In the genomic region with DNA sequence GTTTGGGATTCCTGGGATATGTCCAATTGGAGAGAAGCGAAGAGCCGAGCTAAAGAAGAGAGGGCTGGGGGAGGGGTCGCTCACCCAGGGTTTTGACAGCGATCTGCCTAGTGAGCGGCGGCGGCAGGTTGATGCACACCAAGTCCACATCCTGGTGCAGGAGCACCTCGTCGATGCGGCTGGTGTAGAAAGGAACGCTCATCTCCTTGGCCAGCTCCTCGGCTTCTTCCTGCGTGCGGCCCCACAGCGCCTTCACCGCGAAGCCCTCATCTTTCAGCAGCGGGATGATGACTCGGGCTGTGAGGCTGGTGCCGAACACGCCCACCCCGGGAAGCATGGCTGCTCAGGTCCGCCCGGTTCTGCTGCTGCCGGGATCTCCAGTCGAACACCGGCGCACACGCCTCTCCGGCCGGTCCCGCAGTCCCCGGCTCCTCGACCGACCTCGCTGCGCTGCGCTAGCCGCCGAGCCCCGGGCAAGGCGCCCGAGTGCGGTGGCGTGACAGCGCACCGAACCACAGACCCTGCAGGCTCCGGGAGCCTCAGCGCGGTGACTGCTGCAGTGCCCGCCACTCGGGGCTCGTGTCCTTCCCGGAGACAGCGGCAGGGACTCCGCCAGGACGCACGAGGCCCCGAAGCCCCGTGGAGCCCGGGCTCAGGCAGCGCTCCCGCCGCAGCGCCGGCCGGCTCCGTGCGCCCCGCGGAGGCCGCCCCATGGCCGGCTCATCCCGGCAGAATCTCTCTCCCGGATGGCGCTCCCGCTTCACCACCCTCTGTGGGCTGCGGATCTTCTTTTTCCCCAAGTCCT, we compare ENCODE assay signal across 7 mouse cellular contexts. TPM values are rescaled to one million over a fixed set of nuclear protein-coding genes. Genes with fewer than 3 reads are reported as not detected.
DNase-seq lines count a peak whose midpoint lies in the region; ATAC-seq and TF ChIP-seq lines count a peak whose summit lies in the region.

No protein-coding gene starts in this region.

- no peak for TF ChIP-seq CTCF in C2C12 (IDR thresholded peaks at IDR 0.05; ENCODE audit: control insufficient read depth, insufficient read depth, insufficient read length)
- TF ChIP-seq CTCF in G1E (IDR thresholded peaks at IDR 0.05; ENCODE audit: low read depth, low read length) = no peak

- H3K27me3 ChIP-seq in C2C12 (ENCODE audit: control insufficient read depth, insufficient read depth, insufficient read length) (no peaks in the 10 kb centered on the region), G1E (ENCODE audit: insufficient read depth, low read length) (peaks cover 52% of the 10 kb centered on the region)
- H3K27me3 ChIP-seq in kidney, embryonic 15.5 days = peaks cover 63% of the 10 kb centered on the region
- peaks cover 15% of the 10 kb centered on the region for H3K27me3 ChIP-seq in lung, embryonic 15.5 days

- H3K79me3 ChIP-seq in C2C12 (ENCODE audit: low read depth) = peaks cover 39% of the 10 kb centered on the region

- H3K9ac ChIP-seq in kidney, embryonic 15.5 days = peak overlapping the region; percentile 66
- H3K9ac ChIP-seq in lung, embryonic 15.5 days = peak overlapping the region; percentile 76

- peak overlapping the region; percentile 100 for H3K4me2 ChIP-seq in kidney, embryonic 15.5 days
- peak overlapping the region; percentile 100 for H3K4me2 ChIP-seq in lung, embryonic 15.5 days

- peak overlapping the region; percentile 63 for H3K4me3 ChIP-seq in C2C12 (ENCODE audit: insufficient read depth, poor library complexity, severe bottlenecking)
- H3K4me3 ChIP-seq in G1E (ENCODE audit: low read depth, low read length) = peak overlapping the region; percentile 16; the same call in 1 of the 2 replicates
- H3K4me3 ChIP-seq in kidney, embryonic 15.5 days (replicated peaks) = peak overlapping the region; percentile 68
- H3K4me3 ChIP-seq in lung, embryonic 15.5 days = peak overlapping the region; percentile 74

- ATAC-seq in G1E (ENCODE audit: extremely low read depth, insufficient number of reproducible peaks, low FRiP score, poor library complexity, severe bottlenecking) = no peak
- ATAC-seq in kidney, embryonic 15.5 days (replicated peaks; ENCODE audit: low FRiP score) = peak; percentile 27
- ATAC-seq in lung, embryonic 15.5 days (ENCODE audit: borderline replicate concordance, extremely low read depth, low FRiP score, low TSS enrichment) = peak; percentile 46

- H3K4me1 ChIP-seq in G1E (ENCODE audit: insufficient read depth, low read depth, low read length) = peaks cover 11% of the 10 kb centered on the region; the same call in 1 of the 2 replicates
- H3K4me1 ChIP-seq in kidney, embryonic 15.5 days = peaks cover 35% of the 10 kb centered on the region
- peaks cover 38% of the 10 kb centered on the region for H3K4me1 ChIP-seq in lung, embryonic 15.5 days

- peaks cover 9% of the 10 kb centered on the region for H3K36me3 ChIP-seq in C2C12 (ENCODE audit: control insufficient read depth, insufficient read depth)
- H3K36me3 ChIP-seq in G1E (replicated peaks) = no peaks in the 10 kb centered on the region
- no peaks in the 10 kb centered on the region for H3K36me3 ChIP-seq in kidney, embryonic 15.5 days
- H3K36me3 ChIP-seq in lung, embryonic 15.5 days = no peaks in the 10 kb centered on the region

- peak overlapping the region; percentile 85 for H3ac ChIP-seq in C2C12 (ENCODE audit: control insufficient read depth, insufficient read length, low read depth)

- peaks cover 55% of the 10 kb centered on the region for H3K79me2 ChIP-seq in C2C12 (ENCODE audit: control insufficient read depth, insufficient read depth)

- no peak for DNase-seq in G1E (ENCODE audit: low spot score)
- DNase-seq in cerebellum, postnatal 10 days = peak; percentile 64 to 71
- DNase-seq in heart, adult 8-10 months (ENCODE audit: low spot score) = peak; percentile 41
- peak; percentile 63 for DNase-seq in right cerebral cortex, postnatal 25 days

- H3K9me3 ChIP-seq in G1E (replicated peaks) = peaks cover 26% of the 10 kb centered on the region
- H3K9me3 ChIP-seq in kidney, embryonic 15.5 days (replicated peaks) = no peaks in the 10 kb centered on the region
- H3K9me3 ChIP-seq in lung, embryonic 15.5 days = no peaks in the 10 kb centered on the region

- WGBS in kidney, embryonic 15.5 days = 0% methylated on average over 78 of the region's 78 CpGs
- under 1% methylated on average over 78 of the region's 78 CpGs for WGBS in lung, embryonic 15.5 days

- peak overlapping the region; percentile 87 for H3K27ac ChIP-seq in kidney, embryonic 15.5 days
- peak overlapping the region; percentile 85 for H3K27ac ChIP-seq in lung, embryonic 15.5 days

TF ChIP-seq in C2C12, 6 proteins besides CTCF, POLR2A, EP300 and RAD21:
- no peak for TF ChIP-seq USF1 (IDR thresholded peaks at IDR 0.05; ENCODE audit: low read depth)
- TF ChIP-seq CEBPB (IDR thresholded peaks at IDR 0.05; ENCODE audit: low read depth) = no peak
- no peak for TF ChIP-seq MAX (IDR thresholded peaks at IDR 0.05)
- no peak for TF ChIP-seq FOSL1 (IDR thresholded peaks at IDR 0.05; ENCODE audit: insufficient read depth, low read length, poor library complexity, severe bottlenecking)
- TF ChIP-seq MYOG (IDR thresholded peaks at IDR 0.05; ENCODE audit: control insufficient read depth, extremely low read depth, insufficient read length) = no peak
- TF ChIP-seq MYOD1 (IDR thresholded peaks at IDR 0.05; ENCODE audit: control insufficient read depth, insufficient read length, low read depth) = no peak
TF ChIP-seq in C2C12: peak in this region for 0.

RNA-seq across cellular contexts. Expression of a gene that starts 0.6 kb away (rescaled TPM):
- polyA plus RNA-seq in C2C12 (2012; fragmentation: generic; extraction: Trizol) = 10.3 TPM
- total RNA-seq in G1E (2014; fragmentation: Nextera tagmentation) = 0.73 and 1.1 TPM in 2 replicates
- total RNA-seq in G1E (2017) = 0.35 and 0.49 TPM in 2 replicates
- polyA plus RNA-seq in G1E (2012) = 0.19 and 0.22 TPM in 2 replicates
- total RNA-seq in heart, adult 8-10 months (2022) = 10 to 100 TPM; 28.2 to 33.9 (median 30.5) TPM
- polyA plus RNA-seq in kidney, embryonic 15.5 days (2015; fragmentation: Nextera tagmentation; extraction: Ambion mirVana) = 0.28 and 0.65 TPM in 2 replicates
- 0.66 and 0.76 TPM in 2 replicates for polyA plus RNA-seq in lung, embryonic 15.5 days (2015; fragmentation: Nextera tagmentation; extraction: Ambion mirVana)

Comparison
In these comparisons a context has a peak if more than half of its experiments do, and no peak if none do; other contexts are left out.
1. H3K4me3 ChIP-seq: peak in every context shown above with its lines; median percentile 74 in lung, embryonic 15.5 days; 68 in kidney, embryonic 15.5 days; 63 in C2C12; 16 in G1E.